Mouse (Mus musculus): ENCODE measurements around the gene Trpm5. TPM values are rescaled to one million over a fixed set of nuclear protein-coding genes. Genes with fewer than 3 reads are reported as not detected.

Trpm5 gene
- polyA plus RNA-seq, 1 experiment from 2014 or later, result 4.4 TPM

GRCm38 (mm10) chr7:143020040-143020439 is 74.4 kb downstream of the Trpm5 start:
- Histone ChIP-seq H3K4me3 (ENCODE audit: control insufficient read depth in 1 of 2, insufficient read depth in 1 of 2, low read depth in 1 of 2, low read length in 2 of 2) (no peak overlapping the region), H3K36me3 (ENCODE audit: control insufficient read depth, insufficient read depth, low read length) (no peaks in the 10 kb centered on the region), H3K9me3 (ENCODE audit: control insufficient read depth, low read length) (no peaks in the 10 kb centered on the region), H3K4me1 (ENCODE audit: control insufficient read depth in 2 of 2, insufficient read depth in 2 of 2, low read length in 2 of 2) (peaks cover 25 to 31% of the 10 kb centered on the region in 2 experiments), H3K4me2 (ENCODE audit: low read length) (no peak overlapping the region), H3K27ac (replicated peaks in 1 of 2; ENCODE audit: control insufficient read depth in 1 of 2, insufficient read depth in 1 of 2, low read depth in 2 of 2, low read length in 2 of 2) (no peak overlapping the region), H3K9ac (ENCODE audit: low read length) (no peak overlapping the region), H3K27me3 (ENCODE audit: control insufficient read depth, insufficient read depth, low read length) (no peaks in the 10 kb centered on the region)
- ATAC-seq (ENCODE audit: insufficient number of reproducible peaks, insufficient read depth, low FRiP score, low read depth), result no peak

Other genes with a start within 250 kb of the Trpm5 start
- gene Th, start 163.5 kb downstream of the Trpm5 start, polyA plus RNA-seq (2014; fragmentation: Nextera tagmentation; extraction: Ambion mirVana), result 0.30 and 0.57 TPM in 2 replicates
- 0.18 TPM in 1 of 2 replicates, not detected in the other for gene Ascl2, start 125.4 kb downstream of the Trpm5 start, polyA plus RNA-seq (2014; fragmentation: Nextera tagmentation; extraction: Ambion mirVana)
- gene Tspan32, start 89.6 kb downstream of the Trpm5 start, polyA plus RNA-seq (2014; fragmentation: Nextera tagmentation; extraction: Ambion mirVana), result 2.3 and 2.7 TPM in 2 replicates
- 885 and 947 TPM in 2 replicates for gene Cd81, start 41.9 kb downstream of the Trpm5 start, polyA plus RNA-seq (2014; fragmentation: Nextera tagmentation; extraction: Ambion mirVana)
- gene Tssc4, start 25.4 kb downstream of the Trpm5 start, polyA plus RNA-seq (2014; fragmentation: Nextera tagmentation; extraction: Ambion mirVana), result 31.3 and 41.1 TPM in 2 replicates
- 28.1 and 31.1 TPM in 2 replicates for gene Kcnq1, start 11.7 kb upstream of the Trpm5 start, polyA plus RNA-seq (2014; fragmentation: Nextera tagmentation; extraction: Ambion mirVana)